Mouse (Mus musculus) liver (tissue): ENCODE data around the gene 4933405L10Rik.

Source experiments
- DNase-seq: peaks from one replicate; pipeline ENCODE4 v3.0.0-alpha.2; 2020; ENCODE audit warnings: mixed read lengths

The 4933405L10Rik gene

DNA sequence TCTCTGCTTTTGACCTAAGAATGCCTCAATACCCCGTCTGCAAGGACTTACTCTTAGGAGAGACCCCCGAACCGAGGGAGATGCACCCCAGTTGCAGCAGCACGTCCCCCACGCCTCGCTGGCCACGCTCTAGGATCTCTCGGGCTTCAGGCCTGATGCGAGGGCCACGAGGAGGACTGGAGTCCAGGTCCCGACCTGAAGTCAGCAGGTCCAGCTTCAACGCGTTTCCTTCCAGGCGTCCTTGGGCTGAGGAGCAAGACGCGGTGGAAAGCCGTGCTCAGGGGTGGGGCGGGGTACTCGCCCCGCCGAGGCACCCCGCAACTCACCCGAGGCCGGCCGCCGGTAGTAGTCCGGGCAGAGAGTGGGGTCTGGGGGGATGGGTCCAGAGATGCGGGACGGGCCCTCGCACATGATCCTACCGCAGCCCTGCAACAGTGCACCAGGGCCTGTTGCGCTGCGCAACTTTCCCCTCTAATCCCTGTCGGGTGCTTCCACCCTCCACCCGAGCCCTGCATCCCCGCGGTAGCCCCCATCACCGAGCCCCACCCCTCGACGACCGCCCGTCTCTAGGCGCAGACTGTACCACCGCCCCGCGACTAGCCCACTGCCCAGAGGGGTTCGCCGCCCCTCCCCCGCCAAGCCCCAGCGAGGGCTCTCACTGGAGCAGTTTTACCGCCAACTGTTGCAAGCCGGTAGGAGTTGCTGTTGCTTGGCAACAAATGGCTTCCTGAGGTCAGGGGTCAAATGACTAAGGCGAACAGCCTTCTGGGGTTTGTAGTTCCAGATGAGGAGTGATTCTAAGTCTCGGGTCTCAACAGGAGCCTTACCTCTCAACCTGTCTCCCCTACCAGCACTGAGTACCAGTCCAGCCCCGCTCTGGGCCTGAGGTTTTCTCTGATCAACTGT is at the start of gene 4933405L10Rik, which contains the start of gene Enkd1:
4933405L10Rik (plus strand) TSS at position 158 of the 906 bp plus-strand sequence.
Enkd1 (minus strand) TSS at position 713 of the 906 bp plus-strand sequence.
- peak; percentile 80 for DNase-seq

DNA sequence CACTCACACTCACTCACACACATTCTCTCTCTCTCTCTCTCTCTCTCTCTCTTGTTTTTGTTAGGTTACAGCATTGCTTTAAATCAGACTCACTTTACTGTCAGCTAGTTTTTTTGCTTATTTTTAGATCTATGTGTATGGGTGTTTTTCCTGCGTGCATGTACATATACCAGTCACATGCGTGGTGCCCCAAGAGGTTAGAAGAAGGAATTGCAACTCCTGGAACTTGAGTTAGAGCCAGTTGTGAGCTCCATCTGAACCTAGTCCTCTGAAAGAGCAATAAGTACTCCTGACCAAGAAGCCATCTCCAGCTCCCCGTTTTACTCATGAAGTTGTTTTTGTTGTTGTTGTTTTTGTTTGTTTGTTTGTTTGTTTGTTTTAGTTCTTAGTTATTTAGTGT is 46.3 kb upstream of the 4933405L10Rik start:
- no peak for DNase-seq

DNA sequence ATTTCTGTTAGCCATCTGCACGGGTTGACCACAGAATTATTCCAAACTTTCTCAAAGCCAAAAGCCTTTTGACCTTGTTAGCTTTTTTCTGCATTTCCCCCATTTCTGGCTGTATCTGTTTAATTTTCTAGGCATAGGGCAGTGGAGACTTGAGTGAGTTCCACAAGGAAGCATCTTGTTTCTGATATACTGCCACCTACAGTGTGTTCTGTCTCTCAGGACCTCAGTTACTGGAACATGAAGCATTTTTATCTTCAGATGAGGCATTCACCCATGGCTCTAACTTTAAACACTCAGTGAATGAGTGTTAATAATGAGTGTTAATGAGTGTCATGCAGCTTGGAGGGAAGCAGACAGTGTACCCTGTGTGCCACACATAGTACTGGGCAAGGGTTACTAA is 29.6 kb upstream of the 4933405L10Rik start:
- DNase-seq, result no peak

- DNase-seq, result no peak
Observed at GRCm38 (mm10) chr8:105685325-105685724, 22.1 kb upstream of the 4933405L10Rik start.

DNA sequence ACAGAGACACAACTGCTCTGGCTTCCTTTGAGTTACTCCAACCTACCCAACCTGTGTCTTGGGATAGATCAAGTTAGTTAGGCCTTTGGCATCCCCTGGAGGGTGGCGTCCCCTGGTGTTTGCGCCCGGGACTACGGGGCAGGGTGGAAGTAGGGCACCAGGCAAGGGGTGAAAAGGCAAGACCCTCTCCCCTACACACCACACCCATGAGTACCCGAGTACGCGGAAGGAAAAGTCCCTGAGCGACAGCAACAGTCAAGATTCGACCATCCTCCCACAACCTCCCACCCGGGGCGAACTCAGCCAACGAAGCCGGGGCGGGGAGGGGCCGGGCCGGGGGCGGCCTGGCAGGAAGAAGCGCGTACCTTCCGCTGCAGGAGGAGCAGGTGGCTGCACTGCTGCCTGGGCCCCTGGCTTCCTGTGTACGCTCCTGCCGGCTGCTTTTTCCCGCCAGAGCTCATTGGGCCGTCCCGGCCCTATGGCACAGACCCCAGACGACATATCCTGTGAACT is 21.6 kb upstream of the 4933405L10Rik start, which contains the start of gene Carmil2:
Carmil2 (plus strand) TSS at position 479 of the 513 bp plus-strand sequence.
- DNase-seq, result peak; percentile 52

DNA sequence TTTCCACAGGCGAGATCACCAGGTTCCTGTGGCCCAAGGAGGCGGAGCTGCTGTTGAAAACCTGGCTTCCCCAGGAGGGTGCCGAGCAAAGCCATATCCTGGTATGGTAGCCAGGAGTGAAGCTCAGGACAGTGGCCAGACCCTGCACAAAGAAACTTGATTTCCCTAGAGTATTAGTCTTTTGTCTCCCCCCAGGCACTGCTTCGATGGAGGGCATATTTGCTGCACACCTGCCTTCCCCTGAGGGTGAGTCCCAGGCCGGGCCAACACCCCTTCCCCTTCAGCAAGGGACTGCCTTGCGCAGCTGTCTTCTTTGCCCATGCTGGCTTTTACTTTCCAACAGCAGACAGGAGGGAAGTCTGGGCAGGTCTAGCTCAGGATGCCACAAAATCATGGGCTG is 20.9 kb upstream of the 4933405L10Rik start:
- no peak for DNase-seq

DNA sequence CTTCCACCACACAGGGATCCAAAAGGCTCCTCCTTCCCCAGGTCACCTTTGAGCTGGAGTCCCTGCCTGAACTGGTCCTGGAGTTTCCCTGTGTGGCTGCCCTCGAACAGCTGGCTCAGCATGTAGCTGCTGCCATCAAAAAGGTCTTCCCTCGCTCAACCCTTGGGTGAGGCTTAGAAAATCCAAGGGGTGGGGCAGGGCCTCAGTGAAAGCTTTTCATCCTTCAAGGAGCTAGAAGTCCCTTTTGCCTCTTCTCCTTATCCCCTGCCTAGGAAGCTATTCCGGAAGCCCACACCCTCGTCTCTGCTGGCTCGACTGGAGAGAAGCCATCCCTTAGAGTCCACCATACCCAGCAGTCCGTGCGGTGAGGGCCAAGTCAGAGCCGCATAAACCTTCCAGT is 19.9 kb upstream of the 4933405L10Rik start:
- DNase-seq, result no peak

DNA sequence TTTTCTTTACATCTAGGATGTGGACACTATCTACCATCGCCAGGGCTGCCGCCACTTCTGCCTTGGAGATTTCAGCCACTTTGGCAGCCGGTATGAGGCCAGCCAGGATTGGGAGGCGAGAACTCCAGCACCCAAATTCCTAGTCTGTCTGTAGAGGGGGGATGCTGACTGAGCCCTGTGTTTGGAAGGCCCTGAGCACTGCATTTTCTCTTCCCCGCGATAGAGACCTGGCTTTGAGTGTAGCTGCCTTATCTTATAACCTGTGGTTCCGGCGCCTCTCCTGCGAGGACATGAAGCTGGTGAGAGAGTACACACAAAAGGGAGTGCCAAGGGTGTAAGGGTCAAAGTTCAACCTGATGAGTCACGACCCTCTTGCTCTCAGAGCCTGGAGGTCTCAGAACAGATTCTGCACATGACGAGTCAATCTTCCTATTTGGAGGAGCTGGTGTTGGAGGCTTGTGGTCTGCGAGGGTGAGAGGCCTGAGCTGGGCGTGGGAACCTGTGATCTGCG is 19.2 kb upstream of the 4933405L10Rik start:
- no peak for DNase-seq

DNA sequence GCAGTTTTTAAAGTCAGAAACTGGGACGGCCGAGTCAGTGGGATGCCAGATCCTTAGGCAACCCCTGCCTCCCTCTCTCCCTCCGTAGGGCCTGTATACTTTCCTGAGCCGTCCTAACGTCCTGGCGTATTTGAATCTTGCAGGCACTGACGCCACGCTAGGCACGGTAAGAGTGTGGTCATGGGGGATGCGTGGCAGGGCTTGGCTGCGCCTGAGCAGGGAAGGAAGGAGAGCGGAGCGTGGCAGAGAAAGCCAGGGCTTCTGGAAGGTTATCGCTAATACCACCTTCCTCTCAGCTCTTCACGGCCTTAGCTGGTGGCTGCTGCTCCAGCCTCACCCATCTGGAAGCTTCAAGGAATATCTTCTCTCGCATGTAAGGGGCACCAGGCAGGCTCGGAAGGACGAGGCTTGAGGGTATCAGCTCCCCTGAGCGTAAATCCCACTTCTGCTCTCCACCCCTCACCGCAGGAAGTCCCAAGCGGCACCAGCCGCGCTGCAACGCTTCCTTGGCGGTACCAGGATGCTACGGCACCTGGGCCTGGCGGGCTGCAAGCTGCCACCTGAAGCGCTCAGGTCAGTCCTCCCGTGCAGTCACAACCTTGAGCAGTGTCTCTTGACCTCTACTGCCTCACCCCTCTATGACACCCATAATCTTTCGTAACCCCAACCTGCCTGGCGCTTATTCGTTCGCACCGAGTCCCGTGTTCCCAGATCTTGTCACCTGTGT is 18.0 kb upstream of the 4933405L10Rik start:
- DNase-seq, result no peak

- DNase-seq, result no peak
Observed at GRCm38 (mm10) chr8:105689983-105690360, 17.5 kb upstream of the 4933405L10Rik start.

DNA sequence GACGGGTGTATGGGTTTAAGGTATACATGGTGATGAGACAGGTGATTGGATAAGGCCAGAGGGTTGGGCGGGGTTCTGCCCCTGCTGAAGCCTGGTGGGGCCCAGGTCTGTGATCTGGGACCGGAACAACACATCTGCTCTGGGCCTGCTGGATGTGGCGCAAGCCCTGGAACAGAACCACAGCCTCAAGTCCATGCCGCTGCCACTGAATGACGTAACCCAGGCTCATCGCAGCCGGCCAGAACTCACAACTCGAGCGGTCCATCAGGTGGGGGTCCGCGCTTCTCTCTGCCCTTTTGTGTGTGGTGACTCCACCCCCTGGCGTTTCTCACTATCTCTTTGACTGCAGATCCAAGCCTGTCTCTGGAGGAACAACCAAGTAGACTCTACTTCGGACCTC is 16.5 kb upstream of the 4933405L10Rik start:
- DNase-seq, result no peak

GRCm38 (mm10) chr8:105692449-105693182 is 14.8 kb upstream of the 4933405L10Rik start:
- no peak for DNase-seq

DNA sequence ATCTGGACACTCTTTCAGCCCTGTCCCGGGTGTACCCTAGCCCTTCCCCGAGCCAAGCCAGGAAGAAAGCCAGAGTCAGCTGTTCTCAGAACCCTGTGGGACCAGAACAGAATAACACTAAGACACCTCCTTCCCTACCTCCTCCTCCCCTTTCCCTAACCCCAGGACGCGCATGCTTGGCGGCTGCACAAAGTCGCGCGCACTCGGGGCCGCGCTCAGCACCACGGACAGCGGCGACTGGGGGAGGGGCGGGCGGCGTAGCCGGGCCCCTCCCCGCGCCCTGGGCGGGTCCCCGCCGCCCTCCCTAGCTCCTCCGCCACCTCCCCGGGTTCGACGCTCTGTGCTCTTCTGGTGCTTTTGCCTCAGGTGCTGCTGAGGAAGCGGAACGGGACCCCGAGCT is 13.8 kb upstream of the 4933405L10Rik start:
- peak; percentile 73 for DNase-seq

GRCm38 (mm10) chr8:105694051-105694799 is 13.2 kb upstream of the 4933405L10Rik start:
- no peak for DNase-seq

DNA sequence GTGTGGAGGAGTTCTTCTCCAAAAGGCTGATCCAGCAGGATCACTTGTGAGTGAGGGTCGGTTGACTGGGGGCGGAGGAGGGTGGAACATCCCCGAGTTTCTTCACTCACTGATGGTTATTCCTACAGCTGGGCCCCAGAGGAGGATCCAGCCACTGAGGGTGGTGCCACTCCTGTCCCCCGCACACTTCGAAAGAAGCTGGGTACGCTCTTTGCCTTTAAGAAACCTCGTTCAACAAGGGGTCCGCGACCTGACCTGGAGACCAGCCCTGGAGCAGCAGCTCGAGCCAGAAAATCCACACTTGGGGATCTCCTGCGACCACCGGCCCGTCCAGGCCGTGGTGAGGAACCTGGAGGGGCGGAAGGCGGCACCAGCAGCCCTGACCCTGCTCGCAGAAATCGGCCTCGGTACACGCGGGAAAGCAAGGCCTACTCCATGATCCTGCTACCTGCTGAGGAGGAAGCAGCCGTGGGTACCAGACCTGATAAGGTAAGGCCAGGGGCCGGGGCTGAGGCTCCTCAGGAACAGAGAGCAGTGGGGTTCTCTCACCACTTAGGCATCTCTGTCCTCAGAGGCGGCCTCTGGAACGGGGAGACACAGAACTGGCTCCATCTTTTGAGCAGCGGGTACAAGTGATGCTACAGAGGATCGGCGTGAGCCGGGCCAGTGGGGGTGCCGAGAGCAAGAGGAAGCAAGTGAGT is 12.2 kb upstream of the 4933405L10Rik start:
- DNase-seq, result no peak

- no peak for DNase-seq
Observed at GRCm38 (mm10) chr8:105697196-105697780, 10.2 kb upstream of the 4933405L10Rik start.

DNA sequence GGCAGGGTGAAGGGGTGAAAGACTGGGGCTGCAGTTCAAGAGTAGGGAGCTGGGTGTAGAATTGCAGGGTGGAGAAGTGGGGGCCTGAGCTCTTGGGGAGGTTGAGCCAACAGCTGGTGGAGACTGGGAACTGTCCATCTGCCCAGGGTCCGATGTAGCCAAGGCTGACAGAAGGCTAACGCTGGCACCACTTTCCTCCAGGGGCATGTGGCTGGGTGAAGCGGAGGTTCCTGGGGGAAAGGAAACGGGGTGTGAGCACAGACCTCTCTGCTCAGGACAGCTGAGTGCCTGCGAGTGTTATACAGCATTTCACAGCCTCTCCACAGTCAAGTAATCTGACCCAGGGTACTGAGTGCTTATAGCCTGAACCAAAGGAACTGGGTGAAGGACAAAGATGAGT is 8.7 kb upstream of the 4933405L10Rik start:
- no peak for DNase-seq

GRCm38 (mm10) chr8:105699488-105700215 is 7.8 kb upstream of the 4933405L10Rik start:
- DNase-seq, result no peak

- DNase-seq, result peak; percentile 67
Observed at GRCm38 (mm10) chr8:105700566-105700965, 6.9 kb upstream of the 4933405L10Rik start.
